Mouse (Mus musculus) splenic B cell, adult 2 months (primary cell): ENCODE results near the gene Hes2.

ENCODE experiments used
- DNase-seq: peaks from one replicate; pipeline ENCODE4 v3.0.0-alpha.2; 2011; ENCODE audit warnings: low read depth, low spot score
- H3K27me3 ChIP-seq: 2 replicates; pipeline ENCODE4 v1.6.1; 2012; ENCODE audit warnings: mild to moderate bottlenecking, low read length, moderate library complexity, mixed read lengths; ENCODE audit not compliant: control insufficient read depth, poor library complexity, insufficient read depth, severe bottlenecking
- H3K36me3 ChIP-seq: 2 replicates; pipeline ENCODE4 v1.6.1; 2012; ENCODE audit warnings: mild to moderate bottlenecking, low read length, moderate library complexity, mixed read lengths; ENCODE audit not compliant: control insufficient read depth, poor library complexity, insufficient read depth, severe bottlenecking

The Hes2 gene

DNA sequence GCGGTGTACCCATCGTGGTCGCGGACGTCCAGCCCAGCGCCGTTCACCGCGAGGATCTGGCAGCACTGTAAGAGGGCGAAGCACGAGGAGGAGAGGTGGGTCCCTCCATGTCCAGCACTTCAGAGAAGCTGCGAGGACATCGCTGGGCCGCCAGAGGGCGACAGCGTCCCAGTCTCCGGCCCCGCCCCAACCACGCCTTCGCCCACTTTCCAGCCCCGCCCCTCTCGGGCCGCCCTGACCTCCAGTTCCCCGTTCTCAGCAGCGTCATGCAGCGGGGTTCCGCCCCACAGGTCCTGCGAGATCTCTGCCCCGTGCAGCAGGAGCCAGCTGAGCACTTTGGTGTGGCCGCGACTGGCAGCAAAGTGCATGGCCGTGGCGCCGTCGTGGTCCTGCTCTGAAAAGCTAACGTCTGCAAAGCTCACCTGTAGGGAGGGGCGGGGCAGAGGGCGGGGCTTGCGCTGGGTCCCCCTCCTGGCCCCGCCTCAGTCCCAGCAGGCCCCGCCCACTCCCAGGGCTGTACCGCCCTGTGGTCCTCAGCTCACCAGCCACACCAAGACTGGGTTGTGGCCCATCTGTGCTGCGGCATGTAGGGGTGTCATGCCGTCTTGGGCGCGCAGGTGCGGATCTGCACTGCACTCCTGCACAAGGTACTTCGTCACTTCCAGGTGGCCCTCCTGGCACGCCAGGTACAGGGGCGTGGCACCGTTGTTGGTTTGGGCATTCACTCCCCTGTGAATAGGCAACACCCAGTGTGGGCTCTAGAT lies 20.0 kb upstream of the Hes2 start:
- Histone ChIP-seq H3K36me3 (no peaks in the 10 kb centered on the region), H3K27me3 (no peaks in the 10 kb centered on the region; the same call in none of the 2 replicates)
- DNase-seq: peak; percentile 94

DNA sequence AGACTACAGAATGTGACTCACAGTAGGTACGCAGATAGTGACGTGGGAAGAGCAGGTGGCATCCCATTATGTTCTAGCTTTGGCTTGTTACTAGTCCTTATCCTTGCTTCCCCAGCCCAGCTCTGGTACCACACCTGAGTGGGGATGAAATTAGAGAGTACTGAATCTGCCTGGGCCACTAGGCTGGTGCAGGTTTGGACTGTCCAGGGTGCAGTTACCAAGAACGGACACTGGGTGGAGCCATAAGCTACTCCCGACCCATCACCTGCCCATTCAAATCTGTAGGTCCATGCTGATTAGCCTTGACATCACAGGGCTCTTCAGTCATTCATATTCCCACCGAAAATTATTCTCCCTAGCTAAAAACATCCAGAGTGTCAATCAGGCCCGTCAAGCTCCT lies 18.2 kb upstream of the Hes2 start:
- DNase-seq: peak; percentile 80
- H3K27me3 ChIP-seq: no peaks in the 10 kb centered on the region; the same call in none of the 2 replicates
- no peaks in the 10 kb centered on the region for H3K36me3 ChIP-seq

DNA sequence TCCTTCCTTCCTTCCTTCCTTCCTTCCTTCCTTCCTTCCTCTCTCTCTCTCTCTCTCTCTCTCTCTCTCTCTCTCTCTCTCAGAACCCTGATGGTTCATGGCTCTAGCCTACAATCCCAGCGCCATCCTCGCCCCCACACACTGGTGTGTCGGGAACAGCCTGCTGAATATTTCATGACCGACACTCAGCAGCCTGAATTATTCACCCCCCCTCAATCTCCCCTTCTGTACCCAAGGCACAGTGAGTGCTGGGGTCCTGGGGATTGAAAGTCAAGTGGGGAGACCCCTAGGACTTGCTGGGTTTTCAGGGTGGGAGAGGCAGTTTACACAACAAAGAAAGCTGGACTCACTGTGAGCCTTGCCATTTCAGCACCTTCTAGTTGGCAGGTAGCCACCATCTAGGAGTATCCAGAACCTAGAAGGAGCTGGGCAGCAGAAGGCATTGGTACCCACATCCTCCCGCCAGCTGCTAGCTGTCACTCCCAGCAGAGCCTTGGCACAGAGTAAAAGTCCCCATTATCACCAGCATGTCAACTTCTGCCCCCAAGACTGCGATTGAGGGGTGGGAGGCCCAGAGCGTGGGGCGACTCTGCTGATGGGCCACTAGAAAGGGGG lies 17.0 kb upstream of the Hes2 start:
- Histone ChIP-seq H3K36me3 (no peaks in the 10 kb centered on the region), H3K27me3 (no peaks in the 10 kb centered on the region; the same call in none of the 2 replicates)
- no peak for DNase-seq

DNA sequence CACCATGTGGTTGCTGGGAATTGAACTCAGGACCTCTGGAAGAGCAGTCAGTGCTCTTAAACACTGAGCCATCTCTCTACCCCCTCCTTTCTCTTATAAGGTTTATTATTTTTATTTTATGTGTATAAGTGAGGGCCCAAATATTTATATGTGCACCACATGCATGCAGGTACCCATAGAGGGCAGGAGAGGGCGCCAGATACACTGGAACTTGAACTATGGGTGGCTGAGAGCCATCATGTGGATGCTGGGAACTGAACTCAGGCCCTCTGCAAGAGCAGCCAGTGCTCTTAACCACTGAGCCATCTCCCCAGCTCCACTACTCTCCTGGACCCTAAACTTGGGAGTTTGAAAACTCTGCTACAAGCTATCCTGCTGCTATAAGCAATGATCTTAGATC lies 15.0 kb upstream of the Hes2 start:
- Histone ChIP-seq H3K27me3 (no peaks in the 10 kb centered on the region; the same call in 1 of the 2 replicates), H3K36me3 (no peaks in the 10 kb centered on the region)
- DNase-seq: no peak

DNA sequence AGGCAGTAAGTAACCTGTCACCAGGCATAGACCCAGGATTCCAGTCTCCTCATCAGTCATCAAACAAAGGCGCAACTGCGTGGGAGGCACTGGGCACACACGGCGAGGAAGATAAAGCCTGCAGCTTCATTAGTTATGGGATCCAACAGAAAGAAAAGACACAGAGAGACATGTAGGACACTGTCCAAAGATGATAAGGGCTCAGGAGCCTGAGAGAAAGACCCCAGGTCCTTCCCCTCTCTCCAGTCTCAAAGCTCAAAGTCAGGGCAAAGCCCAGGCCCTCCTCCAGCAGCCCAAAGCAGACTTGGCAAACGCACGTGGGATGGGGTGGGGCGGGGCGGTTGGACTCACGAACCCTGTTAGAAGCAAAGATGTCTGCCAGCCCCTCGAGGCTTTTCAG lies 13.2 kb upstream of the Hes2 start:
- Histone ChIP-seq H3K27me3 (no peaks in the 10 kb centered on the region), H3K36me3 (no peaks in the 10 kb centered on the region)
- no peak for DNase-seq

DNA sequence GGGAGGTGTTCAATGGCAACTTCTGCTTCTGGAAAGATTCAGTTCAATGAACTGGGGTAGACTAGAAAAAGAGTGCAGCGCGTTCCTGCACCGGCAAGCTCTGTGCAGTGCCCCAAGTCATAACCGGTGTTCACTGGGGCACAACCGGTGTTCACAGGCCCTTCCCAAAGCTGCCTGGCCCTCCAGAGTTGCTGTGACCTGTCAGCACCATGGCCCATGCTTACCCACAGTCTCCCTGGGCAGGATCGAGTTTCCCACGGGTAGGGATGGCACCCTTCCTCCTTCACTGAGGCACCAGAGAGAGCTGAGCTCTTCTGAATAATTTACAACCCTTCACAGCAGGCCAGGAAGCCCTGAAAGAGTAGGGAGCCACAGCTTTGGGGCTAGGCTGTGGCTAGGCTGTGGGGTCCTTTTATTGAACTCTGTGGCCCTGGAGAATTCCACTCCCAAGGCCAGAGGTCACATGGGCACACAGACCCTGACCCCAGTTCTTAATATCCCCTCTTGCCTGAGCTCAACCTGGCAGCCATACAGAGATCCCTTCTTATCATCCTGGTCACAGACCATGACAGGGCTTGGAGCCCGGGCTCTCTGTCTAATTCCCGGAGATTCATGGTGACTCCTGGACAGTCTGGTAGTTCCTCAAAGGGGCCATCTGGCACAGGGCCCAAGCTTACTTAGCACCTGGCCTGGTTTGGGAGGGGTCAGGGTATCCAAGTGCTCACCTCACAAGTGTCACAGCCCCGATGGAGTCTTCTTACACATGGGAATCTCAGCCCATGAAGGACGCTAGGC lies 12.4 kb upstream of the Hes2 start:
- DNase-seq: no peak
- no peaks in the 10 kb centered on the region for H3K36me3 ChIP-seq
- H3K27me3 ChIP-seq: no peaks in the 10 kb centered on the region

DNA sequence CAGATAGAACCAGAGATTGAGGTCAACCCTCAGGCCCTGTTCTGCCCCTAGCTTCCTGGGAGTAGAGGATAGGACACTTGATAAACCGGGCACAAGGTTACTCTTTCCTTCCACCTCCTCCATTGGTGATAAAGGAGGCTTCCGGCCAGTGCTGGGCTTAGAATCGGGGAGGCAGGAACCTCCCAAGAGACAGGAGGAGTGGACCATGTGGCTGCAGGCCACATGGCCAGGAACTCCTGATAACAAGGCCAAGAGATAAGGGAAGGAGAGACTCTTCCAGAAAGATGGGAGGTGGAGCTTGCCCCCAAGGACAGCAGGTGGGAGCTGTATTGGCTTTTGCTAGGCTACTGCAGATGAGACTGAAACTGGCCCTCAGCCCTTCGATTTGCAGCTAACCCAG lies 8.1 kb upstream of the Hes2 start:
- DNase-seq: no peak
- Histone ChIP-seq H3K36me3 (no peaks in the 10 kb centered on the region), H3K27me3 (no peaks in the 10 kb centered on the region)

DNA sequence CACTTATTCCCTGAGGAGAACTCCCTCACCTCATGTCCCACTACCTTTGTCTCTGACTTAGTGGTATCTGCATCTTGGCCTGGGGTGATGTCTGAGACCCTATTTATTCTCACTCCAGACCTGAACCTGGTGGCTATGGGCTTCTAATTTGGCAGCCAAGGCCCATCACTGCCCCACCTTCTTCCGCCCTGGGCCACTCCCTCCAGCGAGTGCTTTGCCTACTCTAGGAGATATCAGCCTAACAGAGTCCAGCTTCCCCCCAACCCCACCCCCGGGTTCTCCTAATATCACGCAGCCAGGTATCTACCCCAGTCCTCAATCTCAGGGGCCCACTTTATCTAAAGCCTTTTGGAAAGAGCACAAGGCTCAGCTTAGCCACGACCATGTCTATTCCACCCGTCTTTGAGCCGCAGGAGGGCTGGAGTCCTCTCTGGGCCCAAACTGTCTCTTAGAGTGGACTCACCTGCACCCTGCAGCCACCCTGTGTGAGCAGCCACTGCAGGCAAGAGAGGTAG lies 7.2 kb upstream of the Hes2 start:
- no peaks in the 10 kb centered on the region for H3K27me3 ChIP-seq
- no peak for DNase-seq

DNA sequence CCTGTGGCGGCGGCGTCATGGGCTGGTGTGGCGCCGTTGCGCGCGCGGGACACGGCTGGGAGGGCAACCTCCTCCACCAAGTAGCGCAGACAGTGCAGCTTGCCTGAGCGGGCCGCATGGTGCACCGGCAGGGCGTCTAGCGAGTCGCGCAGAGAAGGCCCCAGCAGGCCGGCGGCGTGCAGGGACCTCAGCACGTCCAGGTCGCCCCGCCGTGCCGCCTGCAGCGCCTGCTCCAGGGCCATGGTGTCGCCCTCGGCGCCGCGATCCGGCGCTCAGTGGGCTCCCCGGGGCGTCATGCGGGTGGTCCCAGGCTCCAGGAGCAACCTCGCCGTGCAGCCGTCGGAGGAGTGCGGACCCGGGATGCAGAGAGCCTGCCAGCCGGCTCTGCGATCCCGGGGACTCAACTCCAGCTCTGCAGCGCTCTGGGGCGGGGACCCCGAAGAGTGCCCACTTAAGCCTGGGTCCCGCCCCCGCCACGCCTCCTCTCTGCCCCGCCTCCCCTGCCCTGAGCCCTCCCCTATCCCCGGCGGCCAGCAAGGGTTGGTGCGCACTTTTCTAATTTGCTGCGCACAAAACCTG lies 6.6 kb upstream of the Hes2 start, which contains the start of gene Espn:
Espn (minus strand) TSS at position 406 of the 579 bp plus-strand sequence.
- Histone ChIP-seq H3K27me3 (no peaks in the 10 kb centered on the region), H3K36me3 (no peaks in the 10 kb centered on the region)
- peak; percentile 47 for DNase-seq

More for the DNA sequence above, 7.2 kb upstream of the Hes2 start:
- H3K36me3 ChIP-seq: no peaks in the 10 kb centered on the region

DNA sequence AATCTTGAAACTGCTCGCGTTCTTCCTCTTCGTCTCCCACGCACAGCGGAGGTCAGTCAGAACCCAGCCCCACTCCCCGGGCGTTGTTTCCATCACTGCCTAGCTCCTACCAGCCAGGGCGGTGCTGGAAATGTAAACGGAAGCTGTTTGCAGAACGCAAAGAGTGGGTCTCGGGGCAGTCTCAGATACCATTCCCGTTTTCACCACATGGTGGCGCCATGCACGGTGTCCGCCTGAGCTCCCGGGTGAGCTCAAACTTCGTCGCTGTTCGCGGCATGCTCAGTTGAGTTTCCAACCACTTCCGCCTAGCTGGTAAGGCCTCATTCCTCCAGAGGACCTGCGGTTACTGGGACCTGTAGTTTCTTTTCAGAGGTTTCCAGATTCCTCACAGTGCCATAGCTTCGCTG lies 4.9 kb upstream of the Hes2 start:
- Histone ChIP-seq H3K36me3 (no peaks in the 10 kb centered on the region), H3K27me3 (no peaks in the 10 kb centered on the region)
- DNase-seq: peak; percentile 96

DNA sequence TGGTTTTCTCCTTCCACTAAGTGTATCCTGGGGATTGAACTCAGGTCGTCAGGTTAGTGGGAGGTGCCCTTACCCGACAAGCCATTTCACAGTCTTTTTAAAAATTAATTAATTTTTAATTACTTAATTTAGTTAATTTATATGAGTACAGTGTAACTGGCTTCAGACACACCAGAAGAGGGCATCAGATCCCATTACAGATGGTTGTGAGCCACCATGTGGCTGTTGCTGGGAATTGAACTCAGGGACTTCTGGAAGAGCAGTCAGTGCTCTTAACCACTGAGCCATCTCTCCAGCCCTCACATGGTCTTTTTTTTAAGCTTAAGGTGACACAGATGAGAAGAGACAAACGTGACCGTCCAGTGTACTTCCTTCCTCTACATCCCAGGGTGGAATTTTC lies 3.6 kb upstream of the Hes2 start:
- no peaks in the 10 kb centered on the region for H3K27me3 ChIP-seq
- H3K36me3 ChIP-seq: no peaks in the 10 kb centered on the region
- DNase-seq: no peak

DNA sequence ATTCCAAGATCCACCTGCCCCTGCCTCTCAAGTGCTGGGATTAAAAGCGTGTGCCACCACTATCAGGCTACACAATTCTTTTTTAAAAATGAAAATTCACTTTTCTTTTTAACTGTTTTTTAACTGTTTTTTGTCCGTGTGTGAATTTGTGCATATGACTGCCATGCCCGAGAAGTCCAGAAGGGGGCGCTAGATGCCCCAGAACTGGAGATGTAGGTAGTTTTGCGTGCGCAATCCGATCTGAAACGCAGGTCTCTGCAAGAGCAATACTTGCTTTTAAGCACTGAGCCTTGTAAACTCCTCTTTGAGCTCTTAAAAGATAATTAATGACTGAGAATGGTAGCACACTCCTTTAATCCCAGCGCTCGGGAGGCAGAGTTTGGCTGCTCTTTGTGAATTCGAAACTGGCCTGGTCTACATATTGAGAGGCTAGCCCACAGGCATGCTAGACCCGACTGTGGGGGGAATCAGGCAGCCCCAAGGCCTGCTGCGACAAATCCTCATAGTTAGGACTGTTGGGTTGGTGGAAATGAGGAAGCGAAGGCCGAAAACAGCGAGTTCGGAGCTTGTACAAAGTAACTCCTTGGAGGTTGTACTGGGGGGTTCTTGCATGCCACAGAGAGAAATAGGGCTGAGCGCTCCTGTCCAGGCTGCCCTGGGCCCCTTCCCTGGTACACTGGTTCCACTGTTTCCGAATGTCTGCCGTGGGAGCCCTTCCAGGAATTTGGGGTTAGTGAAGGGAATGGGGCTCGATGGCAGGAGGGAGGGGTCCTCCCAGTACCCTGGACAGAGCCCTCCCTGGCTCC lies 685 bp upstream of the Hes2 start:
- Histone ChIP-seq H3K36me3 (no peaks in the 10 kb centered on the region), H3K27me3 (0 out of 2 replicates have a peak, but pooled peaks cover 2% of the 10 kb centered on the region)
- peak; percentile 79 for DNase-seq

DNA sequence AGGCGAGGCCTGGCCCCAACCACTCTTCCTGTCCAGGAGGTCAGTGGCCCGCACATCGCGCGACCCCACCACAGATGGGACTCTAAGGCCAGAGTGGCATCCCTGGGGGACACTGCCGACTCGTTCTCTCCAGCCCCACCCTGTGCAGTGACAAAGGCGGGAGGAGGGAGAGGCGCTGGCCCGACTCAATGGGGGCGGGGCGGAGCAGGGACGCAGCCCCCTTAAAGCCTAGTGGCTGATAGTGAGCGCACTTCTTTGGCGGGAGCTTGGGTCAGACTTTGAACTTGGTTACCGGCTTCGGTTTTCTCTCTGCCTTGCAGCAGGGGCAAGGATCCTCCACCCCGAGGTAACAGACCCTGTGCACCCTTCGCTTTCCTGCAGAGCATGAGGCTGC lies 615 bp downstream of the Hes2 start:
- DNase-seq: no peak
- H3K27me3 ChIP-seq: 0 out of 2 replicates have a peak, but pooled peaks cover 2% of the 10 kb centered on the region
- no peaks in the 10 kb centered on the region for H3K36me3 ChIP-seq

DNA sequence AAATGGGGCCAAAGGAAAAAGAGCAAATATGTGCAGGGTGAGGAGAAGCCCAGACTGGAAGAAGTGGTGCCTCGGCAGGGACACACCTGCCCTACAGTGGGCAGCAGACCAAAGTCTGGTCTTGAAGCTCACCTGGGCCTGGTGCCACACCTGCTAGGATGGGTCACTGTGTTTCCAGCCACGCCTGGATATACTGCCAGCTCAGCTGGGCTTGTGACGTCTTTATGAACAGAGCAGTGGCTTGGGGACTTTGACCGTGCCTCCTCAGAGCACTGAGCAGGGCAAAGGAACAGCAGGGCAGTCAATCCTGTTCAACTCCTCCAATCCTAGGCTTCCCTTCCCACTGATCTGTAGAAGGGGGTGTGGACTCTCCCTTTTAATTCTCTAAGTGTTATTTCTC lies 2.1 kb downstream of the Hes2 start:
- no peak for DNase-seq
- Histone ChIP-seq H3K27me3 (0 out of 2 replicates have a peak, but pooled peaks cover 2% of the 10 kb centered on the region), H3K36me3 (no peaks in the 10 kb centered on the region)
